Mouse (Mus musculus): ENCODE measurements around the gene Esrrg. TPM values are rescaled to one million over a fixed set of nuclear protein-coding genes. Genes with fewer than 3 reads are reported as not detected.

Gene Esrrg
- polyA plus RNA-seq, 1 experiment from 2014 or later, result 28.9 TPM

GRCm38 (mm10) chr1:187731171-187731570 lies 122.6 kb downstream of the Esrrg start:
- 88% methylated on average over 4 of the region's 4 CpGs for WGBS
- Histone ChIP-seq H3K4me1 (replicated peaks) (no peaks in the 10 kb centered on the region), H3K27ac (replicated peaks) (no peak overlapping the region), H3K9me3 (no peaks in the 10 kb centered on the region), H3K27me3 (no peaks in the 10 kb centered on the region), H3K4me2 (no peak overlapping the region), H3K9ac (no peak overlapping the region), H3K36me3 (no peaks in the 10 kb centered on the region), H3K4me3 (no peak overlapping the region)
- no peak for ATAC-seq (ENCODE audit: low read depth)

DNA sequence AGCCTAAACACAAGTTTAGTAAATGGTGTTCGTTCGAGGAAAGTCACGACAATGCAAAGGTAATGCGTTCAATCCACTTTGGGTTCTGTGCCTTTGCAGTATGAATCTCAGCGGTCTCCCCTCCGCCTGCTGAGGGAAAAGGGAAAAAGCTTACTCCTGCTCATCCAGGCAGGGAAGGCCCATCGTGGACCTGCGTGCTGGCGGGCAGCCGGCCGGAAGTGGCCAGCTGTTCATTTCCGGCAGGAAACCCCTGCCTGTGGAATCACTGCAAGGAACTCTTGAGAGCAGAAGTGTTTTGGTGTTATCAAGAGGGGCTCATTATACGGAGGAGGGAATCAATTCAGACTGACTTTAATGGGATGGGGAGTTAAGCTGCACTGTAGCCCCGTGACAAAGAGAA lies 127.9 kb downstream of the Esrrg start:
- Histone ChIP-seq H3K4me2 (no peak overlapping the region), H3K36me3 (no peaks in the 10 kb centered on the region), H3K27me3 (no peaks in the 10 kb centered on the region), H3K27ac (replicated peaks) (no peak overlapping the region), H3K4me1 (replicated peaks) (peaks cover 6% of the 10 kb centered on the region; the same call in 1 of the 2 replicates), H3K9ac (no peak overlapping the region), H3K4me3 (no peak overlapping the region), H3K9me3 (no peaks in the 10 kb centered on the region)
- ATAC-seq (ENCODE audit: low read depth), result no peak
- WGBS, result 54% methylated on average over 14 of the region's 14 CpGs

DNA sequence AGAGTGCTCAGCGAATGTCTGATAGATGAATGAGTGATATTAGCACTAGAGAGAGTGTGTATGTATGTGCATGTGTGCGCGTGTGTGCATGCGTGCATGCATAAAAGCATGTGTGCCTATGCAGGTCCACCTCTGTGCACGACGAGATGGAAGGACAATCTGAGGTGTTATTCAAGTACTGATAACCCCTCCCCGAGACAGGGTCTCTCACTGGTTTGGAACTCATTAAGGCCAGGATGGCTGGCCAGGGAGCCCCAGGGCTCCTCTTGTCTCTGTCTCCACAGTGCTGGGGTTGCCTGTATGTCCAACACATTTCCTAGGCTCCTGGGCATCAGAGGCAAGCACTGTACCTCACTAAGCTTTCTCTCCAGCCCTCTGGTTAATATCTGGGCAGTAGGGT lies 128.7 kb downstream of the Esrrg start:
- no peak overlapping the region for H3K9ac ChIP-seq
- H3K4me3 ChIP-seq, result no peak overlapping the region
- H3K27ac ChIP-seq (replicated peaks), result no peak overlapping the region
- peaks cover 6% of the 10 kb centered on the region; the same call in 1 of the 2 replicates for H3K4me1 ChIP-seq (replicated peaks)
- 82% methylated on average over 7 of the region's 7 CpGs for WGBS
- no peak for ATAC-seq (ENCODE audit: low read depth)
- H3K36me3 ChIP-seq, result no peaks in the 10 kb centered on the region
- no peaks in the 10 kb centered on the region for H3K9me3 ChIP-seq
- H3K4me2 ChIP-seq, result no peak overlapping the region
- H3K27me3 ChIP-seq, result no peaks in the 10 kb centered on the region

- H3K9me3 ChIP-seq, result no peaks in the 10 kb centered on the region
Observed at GRCm38 (mm10) chr1:187740531-187740930, 131.9 kb downstream of the Esrrg start.

DNA sequence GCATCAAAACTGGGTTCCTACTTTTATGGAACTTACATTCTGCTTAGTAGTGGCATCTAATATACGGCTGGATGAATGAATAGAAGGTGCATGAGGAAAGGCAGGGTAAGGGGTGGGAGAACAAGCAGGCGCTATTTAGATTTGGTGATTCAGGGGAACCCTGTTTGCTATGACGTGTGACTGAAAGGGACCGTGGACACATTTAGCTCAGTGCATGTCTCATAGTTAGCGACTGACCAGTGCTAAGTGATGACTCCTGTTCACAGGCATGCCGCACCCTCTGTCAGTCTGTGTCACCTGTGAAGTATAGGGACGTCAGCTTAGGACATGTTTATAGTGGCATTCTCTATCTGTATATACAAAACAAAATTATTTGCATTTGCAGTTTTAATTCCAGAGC lies 132.7 kb downstream of the Esrrg start:
- no peak for ATAC-seq (ENCODE audit: low read depth)
- H3K4me2 ChIP-seq, result no peak overlapping the region
- no peak overlapping the region for H3K9ac ChIP-seq
- H3K4me3 ChIP-seq, result no peak overlapping the region
- H3K27ac ChIP-seq (replicated peaks), result no peak overlapping the region
- no peaks in the 10 kb centered on the region for H3K9me3 ChIP-seq
- 91% methylated on average over 7 of the region's 7 CpGs for WGBS
- H3K36me3 ChIP-seq, result no peaks in the 10 kb centered on the region
- no peaks in the 10 kb centered on the region for H3K27me3 ChIP-seq
- H3K4me1 ChIP-seq (replicated peaks), result peaks cover 6% of the 10 kb centered on the region; the same call in 1 of the 2 replicates

More at GRCm38 (mm10) chr1:187740531-187740930, 131.9 kb downstream of the Esrrg start:
- Histone ChIP-seq H3K4me2 (no peak overlapping the region), H3K27ac (replicated peaks) (no peak overlapping the region), H3K4me1 (replicated peaks) (peaks cover 6% of the 10 kb centered on the region; the same call in 1 of the 2 replicates), H3K27me3 (no peaks in the 10 kb centered on the region), H3K36me3 (no peaks in the 10 kb centered on the region), H3K4me3 (no peak overlapping the region), H3K9ac (no peak overlapping the region)
- 87% methylated on average over 12 of the region's 12 CpGs for WGBS
- no peak for ATAC-seq (ENCODE audit: low read depth)

DNA sequence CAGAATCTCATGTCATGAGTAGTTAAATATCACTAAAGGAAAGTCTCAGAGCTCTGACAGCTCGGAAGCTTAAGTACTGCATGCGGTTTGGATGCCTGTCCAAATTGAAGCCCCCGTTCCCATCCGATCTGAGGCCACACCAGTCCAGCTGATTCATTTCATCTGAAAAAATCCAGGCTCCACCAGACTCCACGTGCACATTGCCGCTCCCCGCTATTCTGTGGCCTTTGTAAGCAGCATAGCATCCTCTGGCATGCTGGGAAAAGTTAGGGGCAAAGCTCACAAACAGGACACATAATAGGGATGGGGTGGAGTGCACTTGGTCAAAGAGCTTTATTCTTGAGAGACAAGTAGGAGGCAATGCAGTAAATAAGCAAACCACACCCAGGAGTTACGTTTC lies 133.5 kb downstream of the Esrrg start:
- H3K9ac ChIP-seq, result no peak overlapping the region
- H3K27ac ChIP-seq (replicated peaks), result no peak overlapping the region
- H3K9me3 ChIP-seq, result no peaks in the 10 kb centered on the region
- ATAC-seq (ENCODE audit: low read depth), result no peak
- WGBS, result 75% methylated on average over 8 of the region's 8 CpGs
- H3K36me3 ChIP-seq, result no peaks in the 10 kb centered on the region
- no peaks in the 10 kb centered on the region for H3K4me1 ChIP-seq (replicated peaks)
- no peak overlapping the region for H3K4me2 ChIP-seq
- H3K4me3 ChIP-seq, result no peak overlapping the region
- H3K27me3 ChIP-seq, result no peaks in the 10 kb centered on the region

DNA sequence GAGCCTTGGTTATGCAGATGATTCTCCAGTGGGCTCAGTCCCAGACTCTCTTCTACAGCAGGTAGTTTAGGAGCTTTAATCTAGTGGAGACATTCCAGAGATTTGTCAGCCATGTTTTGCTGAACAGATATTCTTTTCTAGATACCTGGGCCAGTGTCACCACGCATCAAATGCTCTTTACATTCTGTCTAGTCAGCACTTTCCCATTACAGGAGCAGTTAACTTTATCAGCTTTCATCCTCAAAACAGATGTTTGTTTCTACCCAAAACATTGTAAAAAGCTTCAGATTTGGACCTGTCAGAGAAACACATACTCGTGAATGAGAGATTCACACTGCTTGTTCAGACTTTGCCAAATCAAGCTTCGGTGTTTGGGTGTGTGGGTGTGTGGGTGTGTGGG lies 140.7 kb downstream of the Esrrg start:
- H3K27ac ChIP-seq (replicated peaks), result no peak overlapping the region
- 94% methylated on average over 3 of the region's 3 CpGs for WGBS
- no peak for ATAC-seq (ENCODE audit: low read depth)

DNA sequence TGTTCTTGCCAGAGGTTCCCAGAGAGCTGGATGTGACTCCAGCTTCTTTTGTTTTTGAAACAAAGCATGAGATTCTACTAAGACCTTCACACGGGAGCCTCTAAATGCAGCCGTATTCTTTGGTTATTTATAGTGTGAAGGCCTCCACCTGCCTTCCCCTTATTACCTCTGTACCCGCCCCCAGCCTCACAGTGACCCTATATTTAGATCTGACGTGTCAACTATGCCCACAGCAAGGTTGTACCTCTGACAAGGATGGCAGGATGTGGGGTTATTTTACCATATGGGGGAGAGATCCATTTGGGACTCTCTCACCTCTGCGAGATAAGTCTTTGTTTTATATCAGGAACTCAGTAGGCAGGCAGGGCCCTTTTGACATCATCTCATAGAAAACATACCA lies 141.3 kb downstream of the Esrrg start:
- Histone ChIP-seq H3K36me3 (no peaks in the 10 kb centered on the region), H3K9ac (no peak overlapping the region), H3K27me3 (no peaks in the 10 kb centered on the region), H3K4me2 (no peak overlapping the region), H3K4me3 (no peak overlapping the region), H3K4me1 (replicated peaks) (no peaks in the 10 kb centered on the region), H3K9me3 (no peaks in the 10 kb centered on the region), H3K27ac (replicated peaks) (no peak overlapping the region)
- 45% methylated on average over 5 of the region's 5 CpGs for WGBS
- ATAC-seq (ENCODE audit: low read depth), result no peak

More for the DNA sequence above, 140.7 kb downstream of the Esrrg start:
- H3K9me3 ChIP-seq, result no peaks in the 10 kb centered on the region
- no peak overlapping the region for H3K4me2 ChIP-seq
- H3K27me3 ChIP-seq, result no peaks in the 10 kb centered on the region
- no peak overlapping the region for H3K9ac ChIP-seq
- H3K36me3 ChIP-seq, result no peaks in the 10 kb centered on the region
- no peaks in the 10 kb centered on the region for H3K4me1 ChIP-seq (replicated peaks)
- H3K4me3 ChIP-seq, result no peak overlapping the region

GRCm38 (mm10) chr1:187755528-187755927 lies 146.9 kb downstream of the Esrrg start:
- Histone ChIP-seq H3K4me3 (no peak overlapping the region), H3K9me3 (no peaks in the 10 kb centered on the region), H3K27ac (replicated peaks) (no peak overlapping the region), H3K4me1 (replicated peaks) (0 out of 2 replicates have a peak, but pooled peaks cover 8% of the 10 kb centered on the region), H3K4me2 (no peak overlapping the region), H3K36me3 (no peaks in the 10 kb centered on the region), H3K27me3 (no peaks in the 10 kb centered on the region), H3K9ac (no peak overlapping the region)
- WGBS, result 75% methylated on average over 13 of the region's 13 CpGs
- ATAC-seq (ENCODE audit: low read depth), result no peak

DNA sequence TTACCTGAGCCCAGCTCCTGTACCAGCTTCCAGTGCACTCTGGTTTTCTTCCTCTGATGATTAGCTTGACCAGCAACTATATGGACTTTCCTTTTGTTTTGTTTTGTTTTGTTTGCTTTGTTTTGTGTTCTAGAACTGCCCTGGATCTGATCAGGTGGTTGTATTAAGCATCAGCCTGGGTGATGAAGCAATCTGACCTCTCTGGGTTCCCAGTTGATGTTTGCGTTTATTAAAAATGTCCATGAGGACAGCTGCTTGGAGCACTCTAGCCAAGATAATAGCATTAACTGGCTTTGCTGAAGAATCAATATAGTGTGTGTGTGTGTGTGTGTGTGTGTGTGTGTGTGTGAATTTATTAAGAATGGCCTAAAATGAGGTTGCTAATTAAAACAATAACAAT lies 149.4 kb downstream of the Esrrg start:
- Histone ChIP-seq H3K4me2 (no peak overlapping the region), H3K36me3 (no peaks in the 10 kb centered on the region), H3K9me3 (no peaks in the 10 kb centered on the region), H3K9ac (no peak overlapping the region), H3K27ac (replicated peaks) (no peak overlapping the region), H3K4me3 (no peak overlapping the region), H3K27me3 (no peaks in the 10 kb centered on the region), H3K4me1 (replicated peaks) (peaks cover 14% of the 10 kb centered on the region)
- WGBS, result 79% methylated on average over 1 of the region's 1 CpGs
- ATAC-seq (ENCODE audit: low read depth), result no peak

- WGBS, result 77% methylated on average over 3 of the region's 3 CpGs
- Histone ChIP-seq H3K9ac (no peak overlapping the region), H3K36me3 (no peaks in the 10 kb centered on the region), H3K9me3 (no peaks in the 10 kb centered on the region), H3K4me2 (no peak overlapping the region), H3K27ac (replicated peaks) (no peak overlapping the region), H3K4me1 (replicated peaks) (peaks cover 18% of the 10 kb centered on the region), H3K27me3 (no peaks in the 10 kb centered on the region), H3K4me3 (no peak overlapping the region)
- no peak for ATAC-seq (ENCODE audit: low read depth)
Observed at GRCm38 (mm10) chr1:187758546-187758945, 150.0 kb downstream of the Esrrg start.

DNA sequence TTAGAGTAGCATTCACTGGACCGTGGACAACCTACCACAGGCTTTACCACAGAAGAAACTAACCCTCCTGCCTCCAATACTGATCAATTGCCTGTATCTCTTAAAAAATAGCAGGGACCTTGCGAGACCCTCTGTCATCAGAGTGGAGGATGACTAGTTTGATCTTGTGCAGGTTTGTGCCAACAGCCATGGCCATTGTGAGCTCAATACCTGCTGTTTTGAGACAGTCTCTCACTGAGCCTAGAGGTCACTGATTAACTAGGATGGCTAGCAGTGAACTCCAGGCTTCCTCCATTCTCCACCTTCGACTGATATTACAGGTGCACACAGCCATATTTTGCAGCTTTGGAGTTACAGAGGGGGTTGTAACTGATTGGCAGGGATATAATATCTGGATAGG lies 150.9 kb downstream of the Esrrg start:
- Histone ChIP-seq H3K4me2 (no peak overlapping the region), H3K9me3 (no peaks in the 10 kb centered on the region), H3K36me3 (no peaks in the 10 kb centered on the region), H3K4me1 (replicated peaks) (peaks cover 22% of the 10 kb centered on the region), H3K27ac (replicated peaks) (no peak overlapping the region), H3K27me3 (no peaks in the 10 kb centered on the region), H3K9ac (no peak overlapping the region), H3K4me3 (no peak overlapping the region)
- 75% methylated on average over 3 of the region's 3 CpGs for WGBS
- ATAC-seq (ENCODE audit: low read depth), result no peak

DNA sequence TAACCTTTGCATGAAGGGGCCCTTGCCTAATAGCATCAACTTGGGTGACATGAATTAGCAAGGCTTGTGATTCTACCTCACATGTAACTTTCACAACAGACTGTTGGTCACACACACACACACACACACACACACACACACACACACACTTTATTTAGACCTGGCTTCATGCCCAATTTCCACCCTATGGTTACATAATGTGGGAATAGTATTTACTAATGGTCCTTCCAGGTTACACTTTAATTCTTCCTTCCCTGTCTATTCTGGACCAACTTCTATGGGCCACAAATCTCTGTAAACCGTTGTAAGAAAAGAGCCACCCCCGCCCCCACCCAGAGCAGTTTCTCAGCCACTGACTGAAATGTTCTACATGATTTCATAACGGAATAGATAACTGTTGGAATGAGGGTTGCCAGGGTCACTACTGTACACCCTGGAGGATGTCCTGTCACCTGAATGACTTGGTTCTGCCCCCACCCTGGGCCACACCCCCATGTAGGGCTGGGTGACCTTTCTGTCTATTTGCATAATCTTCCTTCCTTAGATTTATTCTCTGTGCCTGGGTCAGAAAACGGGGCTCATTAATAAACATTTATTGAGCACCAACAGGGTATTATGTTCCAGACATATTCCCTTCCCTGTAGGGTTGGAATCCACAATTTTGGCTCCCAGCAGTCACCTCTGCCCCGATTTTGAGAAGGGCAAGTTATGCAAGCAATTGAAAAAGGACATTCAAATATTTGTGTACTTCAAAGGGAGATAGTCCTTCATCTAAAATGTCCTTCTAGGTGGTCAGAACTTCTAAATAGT lies 154.3 kb downstream of the Esrrg start:
- Histone ChIP-seq H3K9me3 (no peaks in the 10 kb centered on the region), H3K27ac (replicated peaks) (no peak overlapping the region), H3K9ac (no peak overlapping the region), H3K4me2 (no peak overlapping the region), H3K4me1 (replicated peaks) (peaks cover 22% of the 10 kb centered on the region), H3K4me3 (no peak overlapping the region), H3K36me3 (no peaks in the 10 kb centered on the region), H3K27me3 (no peaks in the 10 kb centered on the region)
- ATAC-seq (ENCODE audit: low read depth), result no peak
- WGBS, result 61% methylated on average over 5 of the region's 5 CpGs

Measured in neural tube, embryonic 13.5 days (tissue).